Mouse (Mus musculus): ENCODE measurements around the gene Hacd4. TPM values are rescaled to one million over a fixed set of nuclear protein-coding genes. Genes with fewer than 3 reads are reported as not detected.
"Not testable (repeated sequence)": the region's sequence is repeated elsewhere in the genome, so short reads cannot be mapped to it uniquely, and the experiment has no call there.

Gene Hacd4
- polyA plus RNA-seq, 1 experiment from 2014 or later: 3.8 TPM

DNA sequence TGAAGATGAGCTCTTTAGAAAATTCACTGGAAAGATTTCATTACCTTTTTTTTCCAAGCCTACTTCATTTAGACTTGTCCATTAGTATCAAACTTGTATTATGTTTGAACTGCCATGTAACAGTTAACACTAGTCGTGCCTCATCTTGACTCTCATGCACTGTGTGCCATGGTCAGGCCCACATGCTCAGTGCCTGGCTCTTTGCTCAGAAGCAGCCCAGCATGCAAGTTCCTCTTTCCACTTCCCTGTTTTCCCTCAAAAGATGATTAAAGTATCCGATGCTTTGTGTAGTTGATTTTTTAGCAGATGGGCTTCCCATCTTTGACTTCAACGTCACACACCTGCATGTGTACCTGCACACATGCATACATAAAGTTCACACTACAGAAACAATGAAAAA, 43.0 kb downstream of the Hacd4 start:
- Histone ChIP-seq H3K27me3 (ENCODE audit: control insufficient read depth, insufficient read depth, low read length) (no peaks in the 10 kb centered on the region), H3K4me2 (ENCODE audit: low read length) (no peak overlapping the region), H3K4me1 (ENCODE audit: control insufficient read depth, insufficient read depth, low read length) (no peaks in the 10 kb centered on the region), H3K9ac (replicated peaks; ENCODE audit: low read length) (no peak overlapping the region), H3K4me3 (replicated peaks; ENCODE audit: low read depth, low read length) (no peak overlapping the region), H3K27ac (replicated peaks; ENCODE audit: low read depth, low read length) (no peak overlapping the region), H3K36me3 (ENCODE audit: control insufficient read depth, insufficient read depth, low read length) (no peaks in the 10 kb centered on the region), H3K9me3 (ENCODE audit: control insufficient read depth, low read length) (no peaks in the 10 kb centered on the region)
- ATAC-seq (ENCODE audit: low FRiP score, low TSS enrichment) (no peak), DNase-seq (no peak)
- 96% methylated on average over 3 of the region's 3 CpGs for WGBS

DNA sequence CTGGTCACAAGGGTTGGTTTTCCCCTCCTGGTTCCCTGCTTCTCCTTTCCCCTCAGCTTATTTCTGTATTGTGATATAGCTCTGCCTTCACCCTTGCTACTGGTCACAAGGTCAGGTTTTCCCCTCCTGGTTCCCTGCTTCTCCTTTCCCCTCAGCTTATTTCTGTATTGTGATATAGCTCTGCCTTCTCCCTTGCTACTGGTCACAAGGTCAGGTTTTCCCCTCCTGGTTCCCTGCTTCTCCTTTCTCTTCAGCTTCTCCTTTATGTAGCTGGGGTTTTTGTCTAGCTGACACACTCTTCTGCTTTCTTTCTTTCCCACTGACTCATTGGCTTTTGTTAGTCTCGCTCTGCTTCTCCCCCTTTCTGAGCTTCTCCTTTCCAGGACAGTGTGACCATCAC, 48.1 kb downstream of the Hacd4 start:
- ATAC-seq (ENCODE audit: low FRiP score, low TSS enrichment): not testable (repeated sequence)

DNA sequence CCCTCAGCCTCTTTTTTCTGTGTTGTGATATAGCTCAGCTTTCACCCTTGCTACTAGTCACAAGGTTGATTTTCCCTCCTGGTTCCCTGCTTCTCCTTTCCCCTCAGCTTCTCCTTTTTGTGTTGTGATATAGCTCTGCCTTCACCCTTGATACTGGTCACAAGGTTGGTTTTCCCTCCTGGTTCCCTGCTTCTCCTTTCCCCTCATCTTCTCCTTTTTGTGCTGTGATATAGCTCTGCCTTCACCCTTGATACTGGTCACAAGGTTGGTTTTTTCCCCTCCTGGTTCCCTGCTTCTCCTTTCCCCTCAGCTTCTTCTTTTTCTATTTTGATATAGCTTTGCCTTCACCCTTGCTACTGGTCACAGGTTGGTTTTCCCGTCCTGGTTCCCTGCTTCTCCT, 48.7 kb downstream of the Hacd4 start:
- Histone ChIP-seq H3K27ac (replicated peaks; ENCODE audit: low read depth, low read length) (no peak overlapping the region), H3K36me3 (ENCODE audit: control insufficient read depth, insufficient read depth, low read length) (no peaks in the 10 kb centered on the region), H3K27me3 (ENCODE audit: control insufficient read depth, insufficient read depth, low read length) (no peaks in the 10 kb centered on the region), H3K4me1 (ENCODE audit: control insufficient read depth, insufficient read depth, low read length) (no peaks in the 10 kb centered on the region), H3K9ac (replicated peaks; ENCODE audit: low read length) (no peak overlapping the region), H3K4me3 (replicated peaks; ENCODE audit: low read depth, low read length) (no peak overlapping the region), H3K9me3 (ENCODE audit: control insufficient read depth, low read length) (no peaks in the 10 kb centered on the region), H3K4me2 (ENCODE audit: low read length) (no peak overlapping the region)
- ATAC-seq (ENCODE audit: low FRiP score, low TSS enrichment): no peak
- 83% methylated on average over 1 of the region's 1 CpGs for WGBS
- DNase-seq: no peak

More for the DNA sequence above, 48.1 kb downstream of the Hacd4 start:
- not testable (repeated sequence) for H3K4me1 ChIP-seq (ENCODE audit: control insufficient read depth, insufficient read depth, low read length); H3K27me3 ChIP-seq (ENCODE audit: control insufficient read depth, insufficient read depth, low read length); H3K27ac ChIP-seq (replicated peaks; ENCODE audit: low read depth, low read length); H3K4me3 ChIP-seq (replicated peaks; ENCODE audit: low read depth, low read length); H3K9me3 ChIP-seq (ENCODE audit: control insufficient read depth, low read length); H3K9ac ChIP-seq (replicated peaks; ENCODE audit: low read length); DNase-seq; H3K36me3 ChIP-seq (ENCODE audit: control insufficient read depth, insufficient read depth, low read length); H3K4me2 ChIP-seq (ENCODE audit: low read length)
- WGBS: 50% methylated on average over 1 of the region's 1 CpGs

DNA sequence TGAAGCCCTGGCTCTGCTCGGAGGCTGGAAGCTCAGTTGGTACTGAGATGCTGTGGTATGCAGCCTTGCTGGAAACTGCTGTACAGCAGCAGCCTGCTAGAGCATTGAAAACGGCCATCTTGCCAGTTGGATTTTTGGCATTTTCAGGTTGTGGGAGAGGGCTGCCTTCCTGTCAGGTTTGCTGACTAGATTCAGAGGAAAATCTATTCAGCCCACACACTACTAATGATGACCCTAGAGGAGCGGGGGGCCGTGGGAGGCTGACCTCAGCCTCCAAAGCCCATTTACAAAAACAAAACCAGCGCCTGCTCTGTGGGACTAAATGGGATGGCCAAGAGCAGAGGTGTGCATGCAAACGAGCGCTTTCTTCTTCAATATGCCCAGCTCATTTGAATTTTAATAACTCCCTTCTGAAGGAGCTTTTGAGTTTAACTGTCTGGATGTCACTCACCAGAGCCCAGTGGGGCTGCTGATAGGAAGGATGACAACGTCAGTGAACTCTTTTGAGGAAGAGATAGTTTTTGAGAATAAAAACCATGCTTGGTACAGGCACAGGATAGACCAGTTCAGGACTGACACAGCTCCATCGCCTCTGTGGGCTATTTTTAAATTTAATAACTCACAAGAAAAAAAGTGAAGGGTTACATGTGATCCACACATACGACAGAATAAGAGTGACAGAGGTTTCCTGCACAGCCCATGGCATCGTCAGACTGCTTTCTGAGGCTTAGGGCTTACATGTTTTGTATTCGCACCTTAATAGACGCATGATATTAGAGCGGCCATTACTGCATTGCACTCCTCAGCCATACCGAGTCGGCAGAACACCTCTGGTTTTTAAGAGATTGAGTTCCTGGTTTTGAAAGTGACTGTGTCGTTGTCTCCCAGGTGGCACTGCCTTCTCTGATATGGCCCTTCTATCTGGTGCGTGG, 66.2 kb downstream of the Hacd4 start:
- DNase-seq (peak; percentile 51), ATAC-seq (ENCODE audit: low FRiP score, low TSS enrichment) (peak; percentile 50)
- Histone ChIP-seq H3K9ac (replicated peaks; ENCODE audit: low read length) (no peak overlapping the region; the same call in 1 of the 2 replicates), H3K9me3 (ENCODE audit: control insufficient read depth, low read length) (no peaks in the 10 kb centered on the region), H3K4me2 (ENCODE audit: low read length) (peak overlapping the region; percentile 33), H3K27me3 (ENCODE audit: control insufficient read depth, insufficient read depth, low read length) (no peaks in the 10 kb centered on the region), H3K4me1 (ENCODE audit: control insufficient read depth, insufficient read depth, low read length) (peaks cover 6% of the 10 kb centered on the region; the same call in 1 of the 2 replicates), H3K4me3 (replicated peaks; ENCODE audit: low read depth, low read length) (no peak overlapping the region), H3K36me3 (ENCODE audit: control insufficient read depth, insufficient read depth, low read length) (no peaks in the 10 kb centered on the region), H3K27ac (replicated peaks; ENCODE audit: low read depth, low read length) (peak overlapping the region; percentile 78)
- WGBS: 43% methylated on average over 18 of the region's 18 CpGs

DNA sequence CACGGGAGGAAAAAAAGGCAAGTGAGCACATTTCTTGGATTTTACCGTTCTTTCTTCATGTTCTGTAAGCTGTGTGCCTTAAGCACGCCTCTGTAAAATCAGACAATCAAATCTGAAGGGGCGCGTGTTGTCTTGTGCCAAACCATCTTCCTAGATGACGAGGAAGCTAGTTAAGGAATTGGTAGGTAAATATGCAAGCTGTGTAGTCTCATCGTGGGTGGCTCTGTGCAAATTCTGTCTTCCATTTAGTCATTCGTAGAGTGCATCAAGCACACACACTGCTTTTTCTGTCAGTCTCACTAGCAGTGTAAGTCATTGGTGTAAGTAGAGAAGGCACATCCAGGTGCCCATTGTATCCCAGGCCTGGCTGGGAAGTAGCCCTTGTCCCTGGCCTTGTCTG, 67.9 kb downstream of the Hacd4 start:
- WGBS: 92% methylated on average over 8 of the region's 8 CpGs
- no peak overlapping the region for H3K4me2 ChIP-seq (ENCODE audit: low read length)
- peaks cover 6% of the 10 kb centered on the region; the same call in 1 of the 2 replicates for H3K4me1 ChIP-seq (ENCODE audit: control insufficient read depth, insufficient read depth, low read length)
- H3K27me3 ChIP-seq (ENCODE audit: control insufficient read depth, insufficient read depth, low read length): no peaks in the 10 kb centered on the region
- no peaks in the 10 kb centered on the region for H3K9me3 ChIP-seq (ENCODE audit: control insufficient read depth, low read length)
- H3K4me3 ChIP-seq (replicated peaks; ENCODE audit: low read depth, low read length): no peak overlapping the region
- ATAC-seq (ENCODE audit: low FRiP score, low TSS enrichment): no peak
- no peak overlapping the region for H3K9ac ChIP-seq (replicated peaks; ENCODE audit: low read length)
- DNase-seq: no peak
- H3K27ac ChIP-seq (replicated peaks; ENCODE audit: low read depth, low read length): no peak overlapping the region
- H3K36me3 ChIP-seq (ENCODE audit: control insufficient read depth, insufficient read depth, low read length): no peaks in the 10 kb centered on the region

DNA sequence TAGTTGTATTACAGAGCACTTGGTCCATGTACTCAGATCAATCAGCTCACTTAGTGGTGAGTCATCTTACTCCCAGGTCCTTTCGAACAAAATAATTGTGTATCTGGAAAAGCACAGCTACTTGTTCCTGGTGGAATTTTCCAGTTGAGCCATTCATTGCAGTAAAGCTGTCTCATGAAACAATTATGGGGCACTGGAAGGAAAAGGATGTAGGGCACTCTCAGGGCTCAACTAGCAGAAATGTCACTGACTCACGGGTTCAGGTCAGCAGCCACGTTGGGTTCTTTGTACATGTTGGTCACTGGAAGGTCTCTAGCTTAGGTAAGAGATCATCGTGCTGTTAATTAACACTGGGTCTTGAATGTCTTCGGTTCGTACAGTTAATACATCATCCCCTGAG, 68.8 kb downstream of the Hacd4 start:
- Histone ChIP-seq H3K27me3 (ENCODE audit: control insufficient read depth, insufficient read depth, low read length) (no peaks in the 10 kb centered on the region), H3K27ac (replicated peaks; ENCODE audit: low read depth, low read length) (no peak overlapping the region), H3K4me2 (ENCODE audit: low read length) (no peak overlapping the region), H3K4me3 (replicated peaks; ENCODE audit: low read depth, low read length) (no peak overlapping the region), H3K36me3 (ENCODE audit: control insufficient read depth, insufficient read depth, low read length) (no peaks in the 10 kb centered on the region), H3K4me1 (ENCODE audit: control insufficient read depth, insufficient read depth, low read length) (peaks cover 6% of the 10 kb centered on the region; the same call in 1 of the 2 replicates), H3K9me3 (ENCODE audit: control insufficient read depth, low read length) (no peaks in the 10 kb centered on the region), H3K9ac (replicated peaks; ENCODE audit: low read length) (no peak overlapping the region)
- ATAC-seq (ENCODE audit: low FRiP score, low TSS enrichment) (no peak), DNase-seq (no peak)
- WGBS: 92% methylated on average over 6 of the region's 6 CpGs

DNA sequence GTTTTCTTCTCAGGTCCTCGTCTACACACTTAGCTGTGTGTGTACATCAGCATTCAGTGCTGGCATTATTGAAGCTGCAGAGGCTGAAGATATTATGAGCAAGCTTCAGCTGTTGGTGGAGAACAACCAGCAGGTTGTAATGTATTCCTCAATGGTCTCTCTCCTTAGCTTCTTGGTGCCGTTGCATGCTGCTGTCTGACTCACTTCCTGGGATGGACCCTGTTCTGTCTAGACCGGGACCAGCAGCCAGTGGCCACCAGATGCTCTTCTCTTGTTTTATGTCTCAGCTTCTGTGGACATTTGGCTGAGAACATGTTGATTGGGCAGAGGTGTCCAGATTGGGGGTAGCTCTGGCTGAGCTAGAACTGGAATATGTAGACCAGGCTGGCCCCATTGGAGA, 81.3 kb downstream of the Hacd4 start:
- Histone ChIP-seq H3K9me3 (ENCODE audit: control insufficient read depth, low read length) (no peaks in the 10 kb centered on the region), H3K27me3 (ENCODE audit: control insufficient read depth, insufficient read depth, low read length) (no peaks in the 10 kb centered on the region), H3K9ac (replicated peaks; ENCODE audit: low read length) (no peak overlapping the region), H3K36me3 (ENCODE audit: control insufficient read depth, insufficient read depth, low read length) (no peaks in the 10 kb centered on the region), H3K4me1 (ENCODE audit: control insufficient read depth, insufficient read depth, low read length) (no peaks in the 10 kb centered on the region), H3K4me3 (replicated peaks; ENCODE audit: low read depth, low read length) (no peak overlapping the region), H3K27ac (replicated peaks; ENCODE audit: low read depth, low read length) (no peak overlapping the region), H3K4me2 (ENCODE audit: low read length) (no peak overlapping the region)
- DNase-seq: no peak
- no peak for ATAC-seq (ENCODE audit: low FRiP score, low TSS enrichment)
- 85% methylated on average over 3 of the region's 3 CpGs for WGBS

DNA sequence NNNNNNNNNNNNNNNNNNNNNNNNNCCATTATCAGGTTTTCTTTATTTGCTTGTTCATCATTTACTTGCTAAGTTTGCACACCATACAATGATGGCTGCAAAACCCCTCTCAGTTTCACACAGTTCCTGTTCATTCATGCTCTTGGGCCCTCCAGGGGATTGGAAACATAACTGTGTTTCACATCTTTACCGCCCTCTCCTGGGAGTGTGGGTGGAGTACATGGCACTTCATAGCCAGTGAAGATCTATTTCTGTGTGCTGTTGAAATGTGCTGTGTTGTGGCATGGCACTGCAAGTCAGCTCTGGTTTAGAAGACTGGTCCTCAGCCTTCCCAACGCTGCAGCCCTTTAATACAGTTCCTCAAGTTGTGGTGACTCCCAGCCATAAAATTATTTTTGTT, 82.1 kb downstream of the Hacd4 start:
- Histone ChIP-seq H3K9me3 (ENCODE audit: control insufficient read depth, low read length) (no peaks in the 10 kb centered on the region), H3K4me1 (ENCODE audit: control insufficient read depth, insufficient read depth, low read length) (no peaks in the 10 kb centered on the region), H3K27me3 (ENCODE audit: control insufficient read depth, insufficient read depth, low read length) (no peaks in the 10 kb centered on the region), H3K36me3 (ENCODE audit: control insufficient read depth, insufficient read depth, low read length) (no peaks in the 10 kb centered on the region), H3K9ac (replicated peaks; ENCODE audit: low read length) (no peak overlapping the region), H3K4me3 (replicated peaks; ENCODE audit: low read depth, low read length) (no peak overlapping the region), H3K27ac (replicated peaks; ENCODE audit: low read depth, low read length) (no peak overlapping the region), H3K4me2 (ENCODE audit: low read length) (no peak overlapping the region)
- DNase-seq (no peak), ATAC-seq (ENCODE audit: low FRiP score, low TSS enrichment) (no peak)
- 73% methylated on average over 2 of the region's 2 CpGs for WGBS

DNA sequence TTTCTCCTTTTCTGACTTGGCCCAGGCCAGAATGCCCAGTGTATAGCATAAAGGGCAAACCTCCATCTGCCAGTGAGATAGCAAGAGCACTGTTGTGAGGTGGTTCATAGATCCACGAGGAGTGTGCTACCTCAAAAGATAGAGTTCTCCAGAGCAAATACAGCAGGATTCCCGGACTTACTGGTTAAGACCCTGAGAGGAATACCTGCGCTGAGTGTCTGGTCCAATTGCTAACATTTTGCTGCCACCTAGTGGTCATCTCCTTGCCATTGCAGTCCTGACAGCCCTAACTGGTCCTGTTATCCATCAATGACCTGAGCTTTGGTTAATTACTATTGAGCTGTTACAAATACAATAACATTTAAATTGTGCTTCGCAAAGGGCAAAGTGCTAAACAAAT, 87.8 kb downstream of the Hacd4 start:
- Histone ChIP-seq H3K9me3 (ENCODE audit: control insufficient read depth, low read length) (no peaks in the 10 kb centered on the region), H3K4me2 (ENCODE audit: low read length) (no peak overlapping the region), H3K36me3 (ENCODE audit: control insufficient read depth, insufficient read depth, low read length) (no peaks in the 10 kb centered on the region), H3K27me3 (ENCODE audit: control insufficient read depth, insufficient read depth, low read length) (no peaks in the 10 kb centered on the region), H3K27ac (replicated peaks; ENCODE audit: low read depth, low read length) (no peak overlapping the region), H3K9ac (replicated peaks; ENCODE audit: low read length) (no peak overlapping the region), H3K4me3 (replicated peaks; ENCODE audit: low read depth, low read length) (no peak overlapping the region), H3K4me1 (ENCODE audit: control insufficient read depth, insufficient read depth, low read length) (no peaks in the 10 kb centered on the region)
- peak; percentile 96 for DNase-seq
- peak; percentile 83 for ATAC-seq (ENCODE audit: low FRiP score, low TSS enrichment)
- WGBS: 4% methylated on average over 4 of the region's 4 CpGs

Data from midbrain, embryonic 14.5 days (tissue).